Mouse (Mus musculus) CD4-positive, CD25-positive, alpha-beta regulatory T cell (primary cell): ENCODE results near the gene Gm17509. TPM values are rescaled to one million over a fixed set of nuclear protein-coding genes. Genes with fewer than 3 reads are reported as not detected.

Experiments used
- polyA plus RNA-seq: library from polyadenylated mRNA; unstranded; fragments of 100-300 nt; shearing (Covaris generic); gene quantifications from one replicate; pipeline ENCODE4 v1.2.1, GENCODE M21; 2017

Gm17509 gene
- polyA plus RNA-seq, result 1.1 TPM

GRCm38 (mm10) chr13:117220501-117221321 is at the start of gene Gm17509:
Gm17509 (minus strand) TSS chr13:117221075.

GRCm38 (mm10) chr13:117208236-117208635 is 12.6 kb downstream of the Gm17509 start, which contains the start of gene Emb:
Emb (plus strand) TSS chr13:117208536.

Other genes with a start within 250 kb of the Gm17509 start
- gene Parp8, start 195.5 kb downstream of the Gm17509 start, polyA plus RNA-seq, result 41.0 TPM
- 103 TPM for gene Emb, start 12.5 kb downstream of the Gm17509 start, polyA plus RNA-seq